Mouse (Mus musculus) erythroid progenitor cell, adult 5-6 weeks (primary cell): Measurements from ENCODE around the gene Sertad4. TPM values are rescaled to one million over a fixed set of nuclear protein-coding genes. Genes with fewer than 3 reads are reported as not detected.

Source experiments
- ATAC-seq: replicated peaks from 2 replicates; pipeline ENCODE4 v1.8.0; 2016; ENCODE audit warnings: moderate number of reproducible peaks, mild to moderate bottlenecking, moderate TSS enrichment, inconsistent platforms; ENCODE audit not compliant: poor library complexity, low FRiP score, severe bottlenecking
- total RNA-seq, 2 experiments: library from RNA; stranded (forward) in 1 of 2; stranded (reverse) in 1 of 2; fragments of 150-400 nt in 1 of 2; fragments of 186-747, 209-891 nt in 1 of 2; gene quantifications; 2 replicates each; pipeline versions ENCODE4 v1.2.3 to v1.2.4; 2015 to 2017; ENCODE audit warnings: low replicate concordance in 2 of 2

The Sertad4 gene
- total RNA-seq, 2 experiments from 2014 or later, result not detected

DNA sequence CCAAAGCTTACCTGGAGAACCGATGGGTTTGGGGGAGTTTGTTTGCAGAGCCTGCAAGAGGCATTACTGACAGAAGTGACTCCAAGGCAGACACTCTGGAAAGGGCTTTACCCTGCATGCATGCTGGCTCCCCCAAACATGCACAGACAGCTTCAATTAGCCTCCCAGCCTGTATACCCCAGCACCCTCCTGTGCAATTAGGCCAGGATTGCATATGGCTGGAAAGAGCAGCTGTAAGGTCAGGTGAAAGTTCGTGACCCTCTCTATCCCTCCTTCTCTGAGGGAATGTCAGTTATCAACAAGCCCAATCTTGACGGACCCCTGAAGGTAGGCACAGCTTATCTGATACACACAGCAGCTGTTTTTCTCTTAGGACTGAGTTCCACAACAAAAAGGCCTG lies 40.9 kb downstream of the Sertad4 start:
- no peak for ATAC-seq

DNA sequence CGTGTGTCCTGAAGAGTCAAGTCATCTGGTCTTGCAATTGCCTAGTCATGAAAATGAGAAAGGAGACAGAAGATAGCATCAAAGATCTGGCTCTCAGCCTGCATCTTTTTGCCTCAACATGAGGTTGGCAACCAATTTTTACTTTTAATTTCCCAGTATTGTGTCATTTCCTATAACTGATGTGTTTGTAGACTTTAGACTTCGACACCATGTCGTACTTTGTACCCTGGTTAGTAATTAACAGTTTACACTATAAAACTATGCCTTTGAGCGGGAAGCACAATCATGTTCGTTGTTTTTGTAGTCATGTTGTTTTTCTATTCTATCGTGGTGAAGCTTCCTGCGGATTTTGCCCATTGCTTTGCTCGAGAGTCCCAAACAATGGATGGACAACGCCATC lies 42.8 kb downstream of the Sertad4 start:
- no peak for ATAC-seq

DNA sequence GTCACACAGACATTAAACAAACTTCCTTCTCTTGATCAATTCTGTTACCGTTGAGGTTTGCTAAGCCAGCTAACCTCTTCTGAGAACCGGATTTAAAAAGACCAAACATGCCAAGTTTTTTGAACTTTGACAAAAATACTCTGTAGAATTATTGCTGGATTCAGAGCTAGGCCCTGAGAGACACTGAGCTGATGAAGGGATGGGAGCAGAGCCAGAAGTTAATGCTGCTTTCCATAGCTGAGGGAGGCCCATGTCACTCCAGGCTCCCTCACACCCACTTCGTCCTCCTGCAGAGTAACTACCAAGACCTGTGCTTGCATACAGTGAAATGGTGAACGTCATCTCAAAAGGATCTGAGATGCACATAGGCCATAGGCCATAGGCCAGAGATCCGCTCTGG lies 43.3 kb downstream of the Sertad4 start:
- ATAC-seq, result no peak

DNA sequence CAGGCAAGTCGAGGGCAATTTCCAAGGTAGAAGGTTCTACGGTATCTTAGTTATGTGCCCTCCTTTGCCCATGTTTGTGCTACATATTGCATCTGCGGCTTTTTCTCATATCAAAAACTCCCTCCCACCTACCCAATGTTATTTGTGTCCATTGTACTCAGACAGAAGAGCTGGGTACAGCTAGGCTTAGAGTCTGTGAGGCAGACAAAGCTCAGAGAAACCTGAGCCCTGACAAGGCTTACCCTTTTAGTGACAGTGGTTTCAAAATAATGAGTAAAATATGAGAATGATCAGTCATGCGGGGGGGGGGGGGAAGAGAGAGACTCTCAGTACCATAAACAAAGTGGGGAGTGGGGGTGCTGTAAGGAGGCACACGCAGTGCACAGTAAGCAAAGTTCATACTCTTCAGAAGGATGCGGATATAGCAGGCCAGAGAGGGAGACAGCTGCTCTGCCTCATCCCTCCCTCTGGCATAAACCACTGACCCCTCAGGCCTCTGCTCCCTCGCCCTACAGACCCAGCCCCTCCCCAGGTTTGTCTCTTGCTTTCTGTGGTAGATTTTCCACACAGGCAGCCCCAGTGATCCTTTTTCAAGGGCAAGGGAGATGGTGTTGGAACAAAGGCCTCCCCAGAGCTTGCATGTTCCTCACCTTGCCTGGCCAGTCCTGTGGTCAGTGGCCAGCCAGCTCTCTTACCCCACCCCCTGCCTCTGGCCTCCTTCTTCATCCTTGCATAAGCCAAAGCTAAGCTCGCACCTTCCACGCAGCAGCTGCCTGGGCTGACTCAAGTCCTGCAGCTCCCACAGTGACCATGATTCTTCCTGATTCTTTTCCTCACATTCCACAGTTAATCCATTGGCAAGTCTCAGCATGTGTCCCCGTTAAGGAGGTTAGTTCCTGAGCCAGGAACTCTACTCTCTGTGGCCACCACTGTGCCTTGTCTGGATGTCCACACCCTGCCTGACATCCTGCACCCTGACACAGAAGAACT lies 49.1 kb downstream of the Sertad4 start:
- ATAC-seq, result no peak

GRCm38 (mm10) chr1:192800338-192800737 lies 55.2 kb downstream of the Sertad4 start:
- ATAC-seq, result no peak

GRCm38 (mm10) chr1:192799165-192799991 lies 56.2 kb downstream of the Sertad4 start:
- no peak for ATAC-seq

DNA sequence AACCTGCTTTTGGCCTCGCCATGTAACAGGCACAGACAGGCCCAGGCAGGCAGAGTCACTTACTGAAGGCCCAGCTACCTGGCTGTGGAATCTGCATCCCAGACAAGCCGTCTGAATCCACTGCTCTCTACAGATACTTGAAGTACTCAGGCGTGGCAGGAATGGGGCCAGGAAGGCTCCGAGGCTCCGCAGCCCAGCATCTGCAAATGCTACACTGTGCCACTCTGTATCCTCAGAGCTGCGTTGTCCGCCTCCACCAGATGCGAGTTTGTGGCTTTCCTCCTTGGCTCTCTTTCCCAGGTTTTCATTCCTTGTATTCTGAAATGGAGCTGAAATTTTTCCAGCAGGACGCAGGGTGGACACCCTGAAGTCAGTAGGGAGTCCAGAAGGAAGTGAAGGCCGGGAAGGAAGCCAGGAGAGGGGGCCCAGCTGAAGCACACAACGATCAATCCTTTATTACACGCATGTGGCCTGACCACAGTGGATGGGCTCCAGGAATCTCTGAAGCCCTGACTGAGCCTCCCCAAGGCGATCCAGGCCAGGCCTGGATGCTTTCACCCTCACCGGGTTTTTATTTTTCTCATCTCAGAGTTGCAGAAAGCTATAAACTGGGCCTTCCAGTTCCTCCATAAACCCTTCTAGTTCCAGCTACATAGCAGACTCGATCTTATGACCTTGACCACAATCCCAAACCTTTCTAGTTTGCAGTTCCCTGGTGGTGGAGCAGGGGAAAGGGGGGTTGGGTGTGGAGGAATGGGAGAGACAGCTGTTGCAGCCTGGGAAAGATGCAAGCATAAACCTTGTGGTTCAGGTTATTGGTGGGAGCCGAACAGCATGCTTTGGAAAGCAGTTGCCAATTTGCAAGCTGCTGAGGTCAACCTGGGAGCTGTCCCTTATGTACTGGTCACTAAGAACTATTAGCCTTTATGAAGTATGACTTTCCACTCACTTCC lies 57.1 kb downstream of the Sertad4 start:
- ATAC-seq, result no peak

DNA sequence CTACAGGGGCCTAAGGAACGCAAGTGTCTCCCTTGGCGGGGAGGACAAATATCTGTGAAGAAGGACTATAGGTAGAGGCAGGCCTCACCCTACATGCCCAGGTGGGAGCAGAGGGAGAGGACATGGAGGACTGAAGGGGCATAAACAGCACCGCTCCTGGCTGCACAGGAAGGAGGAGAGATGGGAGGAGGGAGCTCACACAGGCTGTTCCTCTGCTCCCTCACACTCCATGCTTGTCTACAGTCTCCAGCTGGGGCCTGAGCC lies 58.6 kb downstream of the Sertad4 start:
- no peak for ATAC-seq

- ATAC-seq, result no peak
These were observed 59.1 kb downstream of the Sertad4 start for GRCm38 (mm10) chr1:192796201-192797010.

DNA sequence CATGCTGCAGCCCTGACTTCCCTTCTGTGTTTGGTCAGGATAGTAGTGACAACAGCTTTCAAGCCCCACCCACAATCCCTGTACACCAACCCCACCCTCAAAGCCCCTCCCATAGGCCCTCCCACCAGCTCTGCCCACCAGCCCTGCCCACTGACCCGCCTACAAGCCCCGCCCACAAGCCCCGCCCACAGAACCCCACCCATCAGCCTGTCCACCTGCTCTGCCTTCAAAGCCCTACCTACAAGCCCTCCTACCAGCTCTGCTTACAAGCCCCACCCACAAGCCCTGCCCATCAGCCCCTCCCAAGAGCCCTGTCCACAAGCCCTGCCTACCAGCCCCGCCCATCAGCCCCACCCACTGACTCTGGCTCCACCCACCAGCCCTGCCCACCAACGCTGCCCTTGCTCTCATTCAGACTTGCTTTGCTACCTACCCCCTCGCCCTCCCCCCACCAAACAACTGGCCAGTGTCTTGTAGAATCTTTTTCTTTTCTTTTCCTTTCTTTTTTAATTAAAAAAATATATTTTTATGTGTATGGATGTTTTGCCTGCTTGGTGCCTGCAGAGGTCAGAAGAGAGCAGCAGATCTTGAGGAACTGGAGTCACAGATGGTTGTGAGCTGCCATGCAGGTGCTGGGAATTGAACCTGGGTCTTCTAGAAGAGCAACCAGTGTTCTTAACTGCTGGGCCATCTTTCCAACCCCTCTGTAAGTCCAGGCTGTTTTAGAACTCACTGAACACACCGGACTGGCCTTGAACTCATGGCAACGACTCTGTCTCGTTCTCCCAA lies 60.4 kb downstream of the Sertad4 start:
- no peak for ATAC-seq

Other genes starting within 250 kb of the Sertad4 start
- gene Hhat, start 84.5 kb downstream of the Sertad4 start, total RNA-seq (2015; ENCODE audit: low replicate concordance), result not detected in 2 replicates
- 0.51 TPM in 1 of 2 replicates, not detected in the other for gene Hhat, start 84.5 kb downstream of the Sertad4 start, total RNA-seq (2017; ENCODE audit: low replicate concordance)
- gene Syt14, start 180.0 kb upstream of the Sertad4 start, total RNA-seq (2015; ENCODE audit: low replicate concordance), result 7.6 and 13.0 TPM in 2 replicates
- 5.4 and 8.8 TPM in 2 replicates for gene Syt14, start 180.0 kb upstream of the Sertad4 start, total RNA-seq (2017; ENCODE audit: low replicate concordance)